Mouse (Mus musculus): ENCODE measurements around the gene Gipc2.
"Not testable (repeated sequence)": the region's sequence is repeated elsewhere in the genome, so short reads cannot be mapped to it uniquely, and the experiment has no call there.

Gipc2 gene

GRCm38 (mm10) chr3:152166099-152166423, at the start of gene Gipc2:
Gene Gipc2, minus strand, starts transcription at chr3:152166230.
- DNase-seq (ENCODE audit: low read depth, low spot score), result no peak

GRCm38 (mm10) chr3:152213416-152213815, 47.4 kb upstream of the Gipc2 start:
- no peak for DNase-seq (ENCODE audit: low read depth, low spot score)

DNA sequence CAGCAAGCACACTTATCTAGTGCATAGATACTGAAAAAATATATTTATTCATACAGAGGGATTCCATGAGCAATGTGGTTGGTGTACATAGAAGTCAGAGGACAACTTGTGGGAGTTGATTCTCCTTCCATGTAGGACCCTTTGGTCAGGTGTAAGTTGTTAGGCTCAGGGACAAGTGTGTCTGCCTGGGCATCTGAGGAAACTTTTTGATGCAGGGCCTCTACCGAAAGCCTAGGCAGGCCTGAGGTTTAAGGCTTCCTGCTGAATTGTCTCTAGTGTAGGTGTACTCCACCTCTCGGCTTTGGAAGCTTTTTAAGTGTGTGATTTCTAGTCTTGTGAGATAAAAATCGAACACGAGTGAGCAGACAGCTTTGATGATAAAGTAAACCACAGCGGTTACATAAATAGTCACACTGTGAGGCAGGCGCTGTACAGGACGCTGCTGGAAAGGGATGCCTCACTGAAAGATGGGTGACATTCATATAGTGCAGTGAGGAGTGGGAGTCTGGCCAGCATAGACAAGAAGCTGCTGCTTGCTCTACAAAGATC, 45.8 kb upstream of the Gipc2 start:
- no peak for DNase-seq (ENCODE audit: low read depth, low spot score)

DNA sequence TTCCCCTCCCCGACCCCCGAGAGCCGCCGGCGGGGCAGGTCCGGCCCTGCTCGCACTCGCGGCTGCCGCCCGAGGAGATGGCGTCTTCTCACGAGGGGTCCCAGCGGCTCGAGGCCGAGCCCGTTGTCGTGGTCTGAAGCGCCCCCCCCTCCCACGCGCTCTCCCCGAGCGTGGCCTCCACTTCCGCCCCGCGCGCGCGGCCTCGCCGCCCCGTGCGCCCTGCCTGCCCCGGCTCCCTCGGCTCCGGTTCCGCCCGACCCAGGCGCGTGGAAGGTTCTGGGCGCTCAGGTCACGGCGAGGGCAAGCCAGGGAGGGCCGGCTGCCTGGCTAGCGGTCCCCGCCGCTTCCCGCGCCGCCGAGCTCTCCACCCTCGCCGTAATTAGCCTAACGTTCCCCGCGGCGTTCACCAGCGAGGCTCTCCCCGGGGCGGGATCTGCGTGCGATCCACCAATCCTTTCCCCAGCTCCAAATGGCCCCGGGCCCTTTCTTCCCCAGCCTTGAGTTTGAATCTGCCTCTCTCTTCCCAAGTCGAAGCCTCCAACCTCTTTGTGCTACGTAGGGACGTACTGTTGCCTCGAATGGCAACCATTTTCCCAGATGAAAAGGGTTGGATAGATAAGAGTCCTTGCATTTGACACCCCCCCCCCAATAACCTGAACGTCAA, 44.8 kb upstream of the Gipc2 start:
- peak; percentile 51 for DNase-seq (ENCODE audit: low read depth, low spot score)

GRCm38 (mm10) chr3:152209967-152210634, 44.1 kb upstream of the Gipc2 start, which contains the start of the genes Dnajb4 and Fubp1:
Gene Dnajb4, minus strand, starts transcription at chr3:152210302.
Gene Fubp1, plus strand, starts transcription at chr3:152210422.
- DNase-seq (ENCODE audit: low read depth, low spot score), result peak; percentile 100

DNA sequence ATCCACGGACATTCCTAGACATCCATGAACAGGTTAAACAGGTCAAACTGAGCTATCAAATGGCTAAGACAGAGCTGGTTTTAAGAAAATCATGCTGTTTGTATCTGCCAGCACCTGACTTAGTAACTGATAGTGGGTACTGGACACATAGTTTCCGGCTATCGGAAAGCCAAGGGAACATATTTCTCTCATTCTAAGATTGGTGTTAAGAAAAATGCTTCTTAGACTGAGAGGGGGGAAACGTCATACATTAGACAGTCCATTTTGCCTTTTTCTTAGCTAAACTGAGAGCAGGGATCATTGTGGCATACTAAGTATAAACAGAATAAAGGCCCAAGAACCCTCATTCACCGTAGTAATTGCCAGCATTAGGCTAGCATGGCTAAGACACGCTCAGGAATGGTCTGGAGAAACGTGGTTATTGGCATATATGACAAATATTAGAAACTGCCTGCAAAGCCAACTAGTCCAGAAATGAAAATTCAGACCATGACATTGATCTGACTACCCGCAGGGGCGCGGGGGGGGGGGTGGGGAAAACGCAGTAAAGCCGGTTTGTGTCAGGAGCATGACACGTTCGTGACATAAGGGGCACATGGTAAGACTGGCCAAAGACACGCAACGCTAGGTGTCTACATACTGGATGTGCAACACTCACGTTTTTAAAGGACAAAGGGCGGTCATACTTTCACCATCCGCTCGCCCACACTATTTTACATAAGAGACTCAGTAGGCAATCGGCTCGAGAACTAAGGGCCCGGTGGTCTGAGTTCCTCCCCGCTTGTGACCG, 43.3 kb upstream of the Gipc2 start:
- no peak for DNase-seq (ENCODE audit: low read depth, low spot score)

DNA sequence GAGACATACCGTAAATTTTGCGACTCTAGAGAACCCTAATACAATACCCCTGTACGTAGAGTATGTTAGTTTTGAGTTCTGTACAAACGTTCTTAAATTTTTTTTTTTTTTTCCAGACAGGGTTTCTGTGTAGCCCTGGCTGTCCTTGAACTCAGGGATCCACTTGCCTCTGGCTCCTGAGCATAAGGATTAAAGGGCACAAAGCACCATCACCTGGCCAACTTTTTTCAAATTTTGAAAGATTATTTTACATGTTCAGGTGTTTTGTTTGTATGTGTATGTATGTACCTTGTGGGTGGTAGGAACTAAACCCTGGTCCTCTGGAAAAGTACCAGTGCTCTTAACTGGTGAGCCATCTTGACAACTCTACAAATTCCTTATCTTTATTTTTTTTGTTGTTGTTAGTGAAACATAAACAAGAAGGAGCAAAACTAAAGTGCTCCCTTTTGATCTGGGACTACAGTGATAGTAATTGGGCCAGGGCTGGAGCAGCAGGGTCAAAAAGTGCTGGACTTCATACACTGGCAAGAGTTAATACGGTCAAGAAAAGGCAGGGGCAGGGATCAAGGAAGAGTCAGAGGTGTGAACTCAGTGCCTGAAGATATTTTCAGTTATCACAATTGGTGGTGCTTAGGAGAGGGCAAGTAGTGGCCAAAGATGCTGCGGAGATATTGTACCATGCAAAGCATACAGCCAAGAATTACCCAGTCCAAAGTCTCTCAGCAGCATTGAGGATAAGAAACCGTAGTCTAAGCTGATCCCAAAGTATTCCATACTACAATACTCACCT, 42.3 kb upstream of the Gipc2 start:
- no peak for DNase-seq (ENCODE audit: low read depth, low spot score)

- no peak for DNase-seq (ENCODE audit: low read depth, low spot score)
These were observed 41.1 kb upstream of the Gipc2 start for GRCm38 (mm10) chr3:152207156-152207555.

GRCm38 (mm10) chr3:152204577-152204976, 38.5 kb upstream of the Gipc2 start:
- DNase-seq (ENCODE audit: low read depth, low spot score), result no peak

DNA sequence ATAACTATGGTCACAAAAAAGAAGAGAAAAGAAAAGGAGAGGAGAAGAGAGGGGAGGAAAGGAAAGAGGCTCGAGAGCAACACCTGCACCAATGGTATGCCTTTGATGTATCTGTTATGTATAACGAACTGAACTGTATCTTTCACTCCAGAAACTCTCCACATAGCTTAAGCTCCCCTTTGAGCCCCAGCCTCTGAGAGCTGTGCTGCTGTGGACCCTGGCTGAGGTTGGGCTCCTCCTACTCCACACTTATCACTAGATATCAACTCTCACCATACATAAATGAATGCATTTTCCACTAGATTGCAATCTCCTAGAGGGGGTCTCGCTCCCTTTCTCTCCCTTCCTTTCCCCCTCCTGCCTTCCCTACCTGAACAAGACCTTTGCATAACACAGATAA, 38.0 kb upstream of the Gipc2 start:
- no peak for DNase-seq (ENCODE audit: low read depth, low spot score)

DNA sequence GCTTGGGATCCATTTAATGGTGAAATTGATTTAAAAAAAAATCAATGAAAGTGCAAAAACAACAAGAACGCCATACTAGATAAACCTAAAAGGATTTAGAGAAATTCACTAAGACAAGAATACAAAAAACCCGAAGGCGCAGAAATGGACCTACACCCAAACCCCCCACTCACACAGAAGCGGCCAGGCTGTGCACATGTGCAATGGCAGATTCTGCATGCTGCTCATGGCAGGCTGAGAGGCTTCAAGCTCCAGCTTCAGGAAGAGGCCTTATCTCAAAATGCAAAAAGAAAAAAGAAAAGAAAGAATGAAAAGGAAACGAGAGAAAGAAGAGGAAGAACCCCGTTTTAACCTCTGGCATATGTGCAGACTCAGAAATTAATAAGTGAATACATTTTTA, 37.4 kb upstream of the Gipc2 start:
- no peak for DNase-seq (ENCODE audit: low read depth, low spot score)

GRCm38 (mm10) chr3:152202942-152203341, 36.9 kb upstream of the Gipc2 start:
- DNase-seq (ENCODE audit: low read depth, low spot score), result no peak

GRCm38 (mm10) chr3:152201651-152202050, 35.6 kb upstream of the Gipc2 start:
- DNase-seq (ENCODE audit: low read depth, low spot score), result no peak

DNA sequence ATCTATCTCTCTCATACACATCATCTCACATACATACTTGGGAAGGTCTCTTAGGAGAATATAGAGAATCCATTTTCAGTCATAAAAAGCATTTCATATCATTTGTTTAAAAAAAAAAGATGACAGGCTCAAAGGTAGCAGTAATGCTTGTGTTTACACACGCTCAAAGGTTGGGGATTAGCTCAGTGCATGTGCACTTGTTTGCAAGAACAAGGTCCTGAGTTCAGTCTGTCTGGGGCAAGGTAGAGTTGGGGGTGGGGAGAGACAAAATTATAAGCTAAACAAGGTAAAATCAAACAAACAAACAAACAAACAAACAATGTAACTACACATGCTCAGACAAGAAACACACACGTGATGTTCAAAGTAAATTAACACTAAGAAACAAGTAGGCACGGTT, 35.2 kb upstream of the Gipc2 start:
- no peak for DNase-seq (ENCODE audit: low read depth, low spot score)

GRCm38 (mm10) chr3:152199125-152199524, 33.1 kb upstream of the Gipc2 start:
- DNase-seq (ENCODE audit: low read depth, low spot score), result no peak

GRCm38 (mm10) chr3:152197246-152197645, 31.2 kb upstream of the Gipc2 start:
- not testable (repeated sequence) for DNase-seq (ENCODE audit: low read depth, low spot score)

GRCm38 (mm10) chr3:152193635-152194097, 27.6 kb upstream of the Gipc2 start:
- peak; percentile 81 for DNase-seq (ENCODE audit: low read depth, low spot score)

GRCm38 (mm10) chr3:152193177-152193576, 27.1 kb upstream of the Gipc2 start:
- DNase-seq (ENCODE audit: low read depth, low spot score), result no peak

GRCm38 (mm10) chr3:152192238-152192931, 26.4 kb upstream of the Gipc2 start:
- DNase-seq (ENCODE audit: low read depth, low spot score), result no peak

- DNase-seq (ENCODE audit: low read depth, low spot score), result no peak
These were observed 25.8 kb upstream of the Gipc2 start for GRCm38 (mm10) chr3:152191791-152192237.

Data from embryo, embryonic 11.5 days (tissue).